10 mouse cellular contexts compared by ENCODE assay signal in the genomic region with DNA sequence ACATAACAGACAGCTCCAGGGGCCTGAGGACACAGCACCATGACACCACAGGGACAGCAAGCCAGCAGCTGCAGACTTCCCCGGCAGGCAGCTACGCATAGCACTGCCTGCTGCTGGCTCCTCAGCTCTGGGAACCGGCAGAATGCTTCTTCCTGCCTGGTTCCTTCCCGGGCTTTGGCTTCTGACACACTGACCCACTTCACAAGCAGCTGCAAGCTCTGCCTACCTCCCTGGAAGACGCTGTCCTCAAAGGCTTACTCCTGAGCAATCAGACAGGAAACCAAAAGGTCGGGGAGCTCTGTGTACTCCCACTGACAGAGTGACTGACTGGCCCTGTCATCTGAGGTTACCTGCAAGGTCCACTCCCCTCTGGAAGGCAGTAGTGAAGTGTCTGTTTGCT.
A peak's percentile ranks its signal among the peaks of the same experiment; 100 is the strongest.
DNase-seq lines count a peak whose midpoint lies in the region; ATAC-seq lines count a peak whose summit lies in the region.
"Had no signal": no experiment of that assay in that cellular context is flagged by ENCODE, and none has a peak within 500 bp of the region (broad histone marks: within the 10 kb centered on the region; RNA-seq: fewer than 3 reads in every experiment).

No protein-coding gene starts in this region.

- no peak for ATAC-seq in hindbrain, embryonic 14.5 days (ENCODE audit: low FRiP score)
- ATAC-seq in hindbrain, embryonic 11.5 days (ENCODE audit: low FRiP score), result no peak
- peak; percentile 75 for ATAC-seq in inflammation-experienced regulatory T-cells, adult 6 months
- ATAC-seq in erythroid progenitor cell, adult 5-6 weeks (replicated peaks; ENCODE audit: low FRiP score, poor library complexity, severe bottlenecking), result no peak
- no peak for ATAC-seq in erythroblast, adult 5-6 weeks (replicated peaks; ENCODE audit: low FRiP score, poor library complexity, severe bottlenecking)
- ATAC-seq: forebrain, postnatal 0 days had no signal

- peak overlapping the region; percentile 38; the same call in 1 of the 2 replicates for H3K27ac ChIP-seq in hindbrain, embryonic 14.5 days
- H3K27ac ChIP-seq in hindbrain, embryonic 11.5 days (ENCODE audit: low read depth, low read length), result no peak overlapping the region
- H3K27ac ChIP-seq: layer of hippocampus, adult 2 months had no signal

- H3K4me1 ChIP-seq in hindbrain, embryonic 14.5 days (replicated peaks; ENCODE audit: control insufficient read depth, insufficient read depth, low read length), result no peaks in the 10 kb centered on the region
- no peaks in the 10 kb centered on the region for H3K4me1 ChIP-seq in hindbrain, embryonic 11.5 days (replicated peaks; ENCODE audit: control insufficient read depth, insufficient read depth, low read length)

- H3K36me3 ChIP-seq in hindbrain, embryonic 14.5 days (replicated peaks; ENCODE audit: control insufficient read depth, insufficient read depth), result no peaks in the 10 kb centered on the region
- no peaks in the 10 kb centered on the region for H3K36me3 ChIP-seq in hindbrain, embryonic 11.5 days (ENCODE audit: control insufficient read depth, insufficient read depth, low read length)

- no peak overlapping the region for H3K4me2 ChIP-seq in hindbrain, embryonic 14.5 days (replicated peaks)
- H3K4me2 ChIP-seq in hindbrain, embryonic 11.5 days (replicated peaks; ENCODE audit: low read depth, low read length), result no peak overlapping the region

- no peaks in the 10 kb centered on the region for H3K9me3 ChIP-seq in hindbrain, embryonic 14.5 days (ENCODE audit: control insufficient read depth, low read length)
- no peaks in the 10 kb centered on the region for H3K9me3 ChIP-seq in hindbrain, embryonic 11.5 days (ENCODE audit: control insufficient read depth, low read length)

- H3K9ac ChIP-seq in hindbrain, embryonic 14.5 days, result no peak overlapping the region
- no peak overlapping the region for H3K9ac ChIP-seq in hindbrain, embryonic 11.5 days (ENCODE audit: low read depth, low read length)
- H3K9ac ChIP-seq: forebrain, postnatal 0 days had no signal

- WGBS in hindbrain, embryonic 14.5 days, result 33% methylated on average over 6 of the region's 6 CpGs
- 33% methylated on average over 6 of the region's 6 CpGs for WGBS in hindbrain, embryonic 11.5 days

- no peak overlapping the region for H3K4me3 ChIP-seq in hindbrain, embryonic 14.5 days (replicated peaks; ENCODE audit: low read length)
- no peak overlapping the region for H3K4me3 ChIP-seq in hindbrain, embryonic 11.5 days (ENCODE audit: low read depth, low read length)
- H3K4me3 ChIP-seq: layer of hippocampus, adult 2 months had no signal

- no peaks in the 10 kb centered on the region for H3K27me3 ChIP-seq in hindbrain, embryonic 14.5 days (ENCODE audit: control insufficient read depth, insufficient read depth, low read length)
- H3K27me3 ChIP-seq in hindbrain, embryonic 11.5 days (ENCODE audit: control insufficient read depth, insufficient read depth, low read length), result no peaks in the 10 kb centered on the region

- DNase-seq in hindbrain, embryonic 14.5 days (ENCODE audit: low spot score), result no peak
- no peak for DNase-seq in hindbrain, embryonic 11.5 days (ENCODE audit: low spot score)
- DNase-seq in CD4-positive helper T cell, adult 2 months (ENCODE audit: low read depth, low spot score), result peak; percentile 48
- peak; percentile 10 for DNase-seq in adrenal gland, postnatal 25 days
- DNase-seq in B cell, adult 2 months, result no peak
- DNase-seq: forebrain, postnatal 0 days had no signal

Comparison
In these comparisons a context has a peak if more than half of its experiments do, and no peak if none do; other contexts are left out.
1. DNase-seq: peak in CD4-positive helper T cell, adult 2 months (single experiment) and adrenal gland, postnatal 25 days (single experiment); none in hindbrain, embryonic 14.5 days (single experiment), hindbrain, embryonic 11.5 days (single experiment) and B cell, adult 2 months (0 of 2).